In genomic region chr7:120409447-120409846, GRCm38 (mm10) we compare ENCODE assay signal across 25 mouse cellular contexts. TPM values are rescaled to one million over a fixed set of nuclear protein-coding genes. Genes with fewer than 3 reads are reported as not detected.
DNase-seq lines count a peak whose midpoint lies in the region; ATAC-seq and TF ChIP-seq lines count a peak whose summit lies in the region.
"Had no signal": no experiment of that assay in that cellular context is flagged by ENCODE, and none has a peak within 500 bp of the region (broad histone marks: within the 10 kb centered on the region; RNA-seq: fewer than 3 reads in every experiment).

Gene Abca16, plus strand, starts transcription at chr7:120409647.

- H3K4me3 ChIP-seq in gastrocnemius, adult 2 months = no peak within 1 kb of the TSS
- no peak within 1 kb of the TSS for H3K4me3 ChIP-seq in embryonic facial prominence, embryonic 10.5 days
- H3K4me3 ChIP-seq in forebrain, embryonic 14.5 days (ENCODE audit: low read depth, low read length) = no peak within 1 kb of the TSS
- H3K4me3 ChIP-seq: heart, adult 2 months; heart, embryonic 15.5 days; midbrain, embryonic 10.5 days had no signal

- H3K9ac ChIP-seq in forebrain, embryonic 14.5 days (ENCODE audit: low read length) = no peak within 1 kb of the TSS
- H3K9ac ChIP-seq: heart, embryonic 15.5 days had no signal

- no peaks in the 10 kb centered on the region for H3K9me3 ChIP-seq in embryonic facial prominence, embryonic 10.5 days
- no peaks in the 10 kb centered on the region for H3K9me3 ChIP-seq in forebrain, embryonic 14.5 days (replicated peaks; ENCODE audit: control insufficient read depth, low read length)
- H3K9me3 ChIP-seq: heart, embryonic 15.5 days; midbrain, embryonic 10.5 days had no signal

- peaks cover 5% of the 10 kb centered on the region; the same call in 1 of the 2 replicates for H3K4me1 ChIP-seq in embryonic facial prominence, embryonic 10.5 days
- no peaks in the 10 kb centered on the region for H3K4me1 ChIP-seq in forebrain, embryonic 14.5 days (ENCODE audit: control insufficient read depth, insufficient read depth, low read length)
- H3K4me1 ChIP-seq: heart, embryonic 15.5 days; midbrain, embryonic 10.5 days had no signal

- H3K27ac ChIP-seq in gastrocnemius, adult 2 months = no peak within 1 kb of the TSS
- no peak within 1 kb of the TSS for H3K27ac ChIP-seq in embryonic facial prominence, embryonic 10.5 days (replicated peaks)
- no peak within 1 kb of the TSS for H3K27ac ChIP-seq in forebrain, embryonic 14.5 days (ENCODE audit: low read depth, low read length)
- H3K27ac ChIP-seq: heart, adult 2 months; heart, embryonic 15.5 days; macrophage; midbrain, embryonic 10.5 days had no signal

- no peak for ATAC-seq in forebrain, embryonic 14.5 days

- H3K36me3 ChIP-seq in embryonic facial prominence, embryonic 10.5 days (replicated peaks) = no peaks in the 10 kb centered on the region
- no peaks in the 10 kb centered on the region for H3K36me3 ChIP-seq in forebrain, embryonic 14.5 days (ENCODE audit: control insufficient read depth, insufficient read depth, low read length)
- H3K36me3 ChIP-seq: heart, embryonic 15.5 days; midbrain, embryonic 10.5 days had no signal

- intact Hi-C loops in gastrocnemius, adult 2 months (cut with DNase I) = no loop called here
- intact Hi-C loops in gastrocnemius, postnatal 36 days (cut with DNase I) = no loop called here

- no peak within 1 kb of the TSS for H3K4me2 ChIP-seq in forebrain, embryonic 14.5 days (ENCODE audit: low read length)
- H3K4me2 ChIP-seq: heart, embryonic 15.5 days had no signal

- H3K27me3 ChIP-seq in embryonic facial prominence, embryonic 10.5 days (replicated peaks; ENCODE audit: low read depth, poor library complexity, severe bottlenecking) = no peaks in the 10 kb centered on the region
- no peaks in the 10 kb centered on the region for H3K27me3 ChIP-seq in forebrain, embryonic 14.5 days (replicated peaks; ENCODE audit: control insufficient read depth, insufficient read depth, low read length)
- H3K27me3 ChIP-seq: heart, embryonic 15.5 days had no signal

- 67% methylated on average over 10 of the region's 10 CpGs for WGBS in embryonic facial prominence, embryonic 10.5 days
- 86% methylated on average over 10 of the region's 10 CpGs for WGBS in forebrain, embryonic 14.5 days

- peak; percentile 12 for DNase-seq in gastrocnemius, adult 2 months
- DNase-seq in gastrocnemius, postnatal 36 days = no peak
- DNase-seq in lung, postnatal 10 days = peak; percentile 2
- no peak for DNase-seq in lung, postnatal 36 days
- peak; percentile 51 for DNase-seq in embryonic facial prominence, embryonic 10.5 days (ENCODE audit: low spot score)
- DNase-seq in forebrain, embryonic 14.5 days (ENCODE audit: low spot score) = no peak
- DNase-seq in Muller cell, postnatal 12 days (ENCODE audit: inconsistent ontology term) = no peak
- DNase-seq: cerebellum, adult 9-10 months; gastrocnemius, postnatal 10 days; kidney, adult 11 months; kidney, postnatal 14 days; lung, adult 18-20 months had no signal

- no peak for TF ChIP-seq CTCF in gastrocnemius, adult 2 months (IDR thresholded peaks at IDR 0.05)

RNA-seq across cellular contexts. Expression of gene Abca16, which starts in this region (rescaled TPM):
- not detected for total RNA-seq in gastrocnemius, adult 2 months (2021)
- not detected for total RNA-seq in gastrocnemius, postnatal 36 days (2021)
- 0.06 and 0.09 TPM in 2 replicates for polyA plus RNA-seq in embryonic facial prominence, embryonic 10.5 days (2016; fragmentation: Nextera tagmentation; extraction: Ambion mirVana)
- not detected in 2 replicates for polyA plus RNA-seq in forebrain, embryonic 14.5 days (2014; fragmentation: Nextera tagmentation; extraction: Ambion mirVana)
- total RNA-seq: adrenal gland, adult 18-20 months; gastrocnemius, postnatal 10 days; heart, adult 2 months; hematopoietic stem cell, adult 5-6 weeks; layer of hippocampus, adult 8-10 months; left cerebral cortex, adult 18-20 months; left cerebral cortex, postnatal 36 days; liver, adult 2 months had no signal
- polyA plus RNA-seq: C2C12; cortical plate, adult 2 months; forebrain, embryonic 11.5 days; heart, adult 2 months; heart, embryonic 15.5 days; liver, adult 2 months; macrophage; midbrain, embryonic 10.5 days had no signal

Comparison
In these comparisons a context has a peak if more than half of its experiments do, and no peak if none do; other contexts are left out.
1. Peak in DNase-seq in gastrocnemius, adult 2 months; RNA of the gene not detected or under 1 TPM.
2. Peak in DNase-seq in embryonic facial prominence, embryonic 10.5 days; RNA of the gene not detected or under 1 TPM.